Mouse (Mus musculus): Measurements from ENCODE around the gene Hist1h2an. TPM values are rescaled to one million over a fixed set of nuclear protein-coding genes. Genes with fewer than 3 reads are reported as not detected.
A peak's percentile ranks its signal among the peaks of the same experiment; 100 is the strongest.
"Not testable (repeated sequence)": the region's sequence is repeated elsewhere in the genome, so short reads cannot be mapped to it uniquely, and the experiment has no call there.

Hist1h2an gene
- total RNA-seq (2014; rRNA removed; ENCODE audit: low replicate concordance), result 677 and 1,354 TPM in 2 replicates
- 1.8 and 3.3 TPM in 2 replicates for polyA plus RNA-seq (2015; fragmentation: Nextera tagmentation; extraction: Ambion mirVana)

GRCm38 (mm10) chr13:21786899-21787629, at the start of gene Hist1h2an, which contains the start of gene Hist1h2bp:
Gene Hist1h2an (minus strand): TSS chr13:21787218.
Gene Hist1h2bp (plus strand): TSS chr13:21787461.
- not testable (repeated sequence) for H3K27me3 ChIP-seq (ENCODE audit: control insufficient read depth, insufficient read depth, low read length); H3K9me3 ChIP-seq (replicated peaks; ENCODE audit: control insufficient read depth, low read length); H3K36me3 ChIP-seq (replicated peaks; ENCODE audit: control insufficient read depth, insufficient read depth, low read length); H3K9ac ChIP-seq (replicated peaks; ENCODE audit: low read depth, low read length)
- Histone ChIP-seq H3K4me1 (ENCODE audit: control insufficient read depth, insufficient read depth) (peaks cover 34% of the 10 kb centered on the region), H3K4me3 (ENCODE audit: low read depth, low read length) (peak within 1 kb of the TSS; percentile 45), H3K4me2 (ENCODE audit: low read depth, low read length) (peak within 1 kb of the TSS; percentile 50), H3K27ac (ENCODE audit: low read depth) (peak within 1 kb of the TSS; percentile 77)
- DNase-seq (ENCODE audit: low spot score) (peak; percentile 98), ATAC-seq (ENCODE audit: insufficient read depth, low read depth) (peak; percentile 92)
- TF ChIP-seq EP300 (IDR thresholded peaks at IDR 0.05; ENCODE audit: low read depth), result peak; percentile 25; the same call in 1 of the 2 replicates
- WGBS, result 0% methylated on average over 34 of the region's 63 CpGs

- H3K9me3 ChIP-seq (replicated peaks; ENCODE audit: control insufficient read depth, low read length); H3K27me3 ChIP-seq (ENCODE audit: control insufficient read depth, insufficient read depth, low read length): not testable (repeated sequence)
- no CpG with 5 or more reads among the region's 24 CpGs for WGBS
These were observed 46.4 kb upstream of the Hist1h2an start, which contains the start of the genes Hist1h2ap and Hist1h2br for GRCm38 (mm10) chr13:21833461-21833860. Gene Hist1h2ap (minus strand): TSS chr13:21833507. Gene Hist1h2br (plus strand): TSS chr13:21833743.

DNA sequence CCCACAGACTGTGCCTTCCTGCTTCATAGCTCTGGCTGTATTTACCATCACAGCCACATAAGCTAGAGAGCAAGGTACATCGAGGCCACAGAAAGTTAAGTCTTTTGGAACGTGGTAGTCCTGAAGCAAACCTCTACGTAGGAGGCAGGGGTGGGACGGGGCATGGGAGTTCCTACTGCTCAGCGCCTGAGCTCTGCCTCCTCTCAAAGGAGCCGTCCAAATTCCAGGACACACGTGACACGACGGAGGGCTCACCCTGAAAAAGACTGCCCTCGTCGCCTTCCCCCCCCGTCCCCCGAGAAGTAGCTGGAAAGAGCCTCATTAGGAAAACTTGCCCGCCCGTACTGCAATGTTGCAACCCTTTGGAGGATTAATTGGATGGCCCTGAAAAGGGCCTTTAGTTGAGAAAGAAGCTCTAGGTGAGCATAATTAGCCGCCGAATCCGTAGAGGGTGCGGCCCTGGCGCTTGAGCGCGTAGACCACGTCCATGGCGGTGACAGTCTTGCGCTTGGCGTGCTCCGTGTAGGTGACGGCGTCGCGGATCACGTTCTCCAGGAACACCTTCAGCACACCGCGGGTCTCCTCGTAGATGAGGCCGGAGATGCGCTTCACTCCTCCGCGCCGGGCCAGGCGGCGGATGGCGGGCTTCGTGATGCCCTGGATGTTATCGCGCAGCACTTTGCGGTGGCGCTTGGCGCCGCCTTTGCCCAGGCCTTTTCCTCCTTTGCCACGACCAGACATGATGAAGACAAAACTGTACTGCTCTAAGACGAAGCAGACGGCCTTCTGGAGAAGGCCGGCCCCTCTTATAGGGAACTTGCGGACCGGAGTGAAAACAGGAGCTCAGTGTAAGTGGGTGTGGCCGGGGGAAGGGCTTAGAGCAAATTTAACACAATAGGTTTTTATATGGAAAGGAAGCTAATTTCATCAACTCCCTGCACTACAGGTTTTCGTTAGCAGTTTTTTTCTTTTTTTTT, 44.7 kb upstream of the Hist1h2an start, which contains the start of gene Hist1h4n:
Gene Hist1h4n, minus strand, starts transcription at position 779 of the 977 bp plus-strand sequence.
- not testable (repeated sequence) for H3K36me3 ChIP-seq (replicated peaks; ENCODE audit: control insufficient read depth, insufficient read depth, low read length); H3K4me1 ChIP-seq (ENCODE audit: control insufficient read depth, insufficient read depth); H3K9ac ChIP-seq (replicated peaks; ENCODE audit: low read depth, low read length); H3K4me2 ChIP-seq (ENCODE audit: low read depth, low read length); H3K9me3 ChIP-seq (replicated peaks; ENCODE audit: control insufficient read depth, low read length); H3K27me3 ChIP-seq (ENCODE audit: control insufficient read depth, insufficient read depth, low read length); H3K4me3 ChIP-seq (ENCODE audit: low read depth, low read length); DNase-seq (ENCODE audit: low spot score)
- peak; percentile 76 for ATAC-seq (ENCODE audit: insufficient read depth, low read depth)
- peak within 1 kb of the TSS; percentile 57; the same call in 1 of the 2 replicates for H3K27ac ChIP-seq (ENCODE audit: low read depth)
- 1% methylated on average over 19 of the region's 58 CpGs for WGBS

More at GRCm38 (mm10) chr13:21833461-21833860, 46.4 kb upstream of the Hist1h2an start, which contains the start of the genes Hist1h2ap and Hist1h2br:
- DNase-seq (ENCODE audit: low spot score); H3K4me2 ChIP-seq (ENCODE audit: low read depth, low read length); H3K9ac ChIP-seq (replicated peaks; ENCODE audit: low read depth, low read length); H3K27ac ChIP-seq (ENCODE audit: low read depth); H3K4me1 ChIP-seq (ENCODE audit: control insufficient read depth, insufficient read depth); H3K4me3 ChIP-seq (ENCODE audit: low read depth, low read length); H3K36me3 ChIP-seq (replicated peaks; ENCODE audit: control insufficient read depth, insufficient read depth, low read length): not testable (repeated sequence)
- peak; percentile 92 for ATAC-seq (ENCODE audit: insufficient read depth, low read depth)

- no peaks in the 10 kb centered on the region for H3K4me1 ChIP-seq (ENCODE audit: control insufficient read depth, insufficient read depth)
- TF ChIP-seq EP300 (IDR thresholded peaks at IDR 0.05; ENCODE audit: low read depth) (no peak), CTCF (IDR thresholded peaks at IDR 0.05; ENCODE audit: low read depth) (no peak)
- no peak for ATAC-seq (ENCODE audit: insufficient read depth, low read depth)
- no peak overlapping the region for H3K27ac ChIP-seq (ENCODE audit: low read depth)
- no peak overlapping the region for H3K9ac ChIP-seq (replicated peaks; ENCODE audit: low read depth, low read length)
- no peaks in the 10 kb centered on the region for H3K27me3 ChIP-seq (ENCODE audit: control insufficient read depth, insufficient read depth, low read length)
- DNase-seq (ENCODE audit: low spot score), result peak; percentile 2
- no peaks in the 10 kb centered on the region for H3K9me3 ChIP-seq (replicated peaks; ENCODE audit: control insufficient read depth, low read length)
- 92% methylated on average over 10 of the region's 10 CpGs for WGBS
- H3K4me2 ChIP-seq (ENCODE audit: low read depth, low read length), result no peak overlapping the region
- H3K36me3 ChIP-seq (replicated peaks; ENCODE audit: control insufficient read depth, insufficient read depth, low read length), result no peaks in the 10 kb centered on the region
- no peak overlapping the region for H3K4me3 ChIP-seq (ENCODE audit: low read depth, low read length)
These were observed 43.3 kb upstream of the Hist1h2an start for GRCm38 (mm10) chr13:21830344-21830743.

DNA sequence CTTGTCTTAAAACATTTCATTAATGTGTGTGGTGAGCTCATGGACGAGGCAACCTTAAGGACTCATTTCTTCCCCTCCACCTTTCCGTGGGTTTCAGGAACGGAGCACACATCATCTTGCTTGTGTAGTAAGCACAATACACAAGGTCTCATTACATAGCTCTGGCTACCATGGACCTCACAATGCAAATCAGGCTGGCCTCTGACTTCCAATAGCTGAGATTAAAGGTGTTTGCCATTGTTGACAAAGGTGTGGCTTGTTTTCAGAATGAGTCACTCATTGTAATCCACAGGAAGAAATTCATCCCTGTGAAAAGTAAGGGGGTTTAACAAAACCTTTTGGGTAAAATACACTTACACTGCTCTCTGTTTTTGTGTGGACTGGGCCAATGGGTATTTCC, 41.5 kb upstream of the Hist1h2an start:
- no peak overlapping the region for H3K9ac ChIP-seq (replicated peaks; ENCODE audit: low read depth, low read length)
- no peak overlapping the region for H3K27ac ChIP-seq (ENCODE audit: low read depth)
- H3K4me1 ChIP-seq (ENCODE audit: control insufficient read depth, insufficient read depth), result no peaks in the 10 kb centered on the region
- no peak for ATAC-seq (ENCODE audit: insufficient read depth, low read depth)
- H3K4me2 ChIP-seq (ENCODE audit: low read depth, low read length), result no peak overlapping the region
- H3K4me3 ChIP-seq (ENCODE audit: low read depth, low read length), result no peak overlapping the region
- no peaks in the 10 kb centered on the region for H3K27me3 ChIP-seq (ENCODE audit: control insufficient read depth, insufficient read depth, low read length)
- DNase-seq (ENCODE audit: low spot score), result no peak
- WGBS, result 83% methylated on average over 3 of the region's 3 CpGs
- H3K36me3 ChIP-seq (replicated peaks; ENCODE audit: control insufficient read depth, insufficient read depth, low read length), result no peaks in the 10 kb centered on the region
- H3K9me3 ChIP-seq (replicated peaks; ENCODE audit: control insufficient read depth, low read length), result no peaks in the 10 kb centered on the region
- no peak for TF ChIP-seq EP300 (IDR thresholded peaks at IDR 0.05; ENCODE audit: low read depth)
- no peak for TF ChIP-seq CTCF (IDR thresholded peaks at IDR 0.05; ENCODE audit: low read depth)

- not testable (repeated sequence) for DNase-seq (ENCODE audit: low spot score)
These were observed 33.3 kb upstream of the Hist1h2an start for GRCm38 (mm10) chr13:21820082-21820890.

GRCm38 (mm10) chr13:21812092-21812491, 25.1 kb upstream of the Hist1h2an start:
- not testable (repeated sequence) for H3K36me3 ChIP-seq (replicated peaks; ENCODE audit: control insufficient read depth, insufficient read depth, low read length); H3K9ac ChIP-seq (replicated peaks; ENCODE audit: low read depth, low read length); DNase-seq (ENCODE audit: low spot score); H3K9me3 ChIP-seq (replicated peaks; ENCODE audit: control insufficient read depth, low read length); H3K27me3 ChIP-seq (ENCODE audit: control insufficient read depth, insufficient read depth, low read length); H3K4me2 ChIP-seq (ENCODE audit: low read depth, low read length); H3K4me3 ChIP-seq (ENCODE audit: low read depth, low read length); H3K4me1 ChIP-seq (ENCODE audit: control insufficient read depth, insufficient read depth)
- peak; percentile 42 for ATAC-seq (ENCODE audit: insufficient read depth, low read depth)
- 0% methylated on average over 12 of the region's 14 CpGs for WGBS
- H3K27ac ChIP-seq (ENCODE audit: low read depth), result peak overlapping the region; percentile 25; the same call in 1 of the 2 replicates

More at GRCm38 (mm10) chr13:21820082-21820890, 33.3 kb upstream of the Hist1h2an start:
- H3K27me3 ChIP-seq (ENCODE audit: control insufficient read depth, insufficient read depth, low read length); H3K27ac ChIP-seq (ENCODE audit: low read depth); H3K9me3 ChIP-seq (replicated peaks; ENCODE audit: control insufficient read depth, low read length); H3K9ac ChIP-seq (replicated peaks; ENCODE audit: low read depth, low read length); ATAC-seq (ENCODE audit: insufficient read depth, low read depth); H3K4me2 ChIP-seq (ENCODE audit: low read depth, low read length); H3K4me3 ChIP-seq (ENCODE audit: low read depth, low read length); H3K36me3 ChIP-seq (replicated peaks; ENCODE audit: control insufficient read depth, insufficient read depth, low read length); H3K4me1 ChIP-seq (ENCODE audit: control insufficient read depth, insufficient read depth): not testable (repeated sequence)
- 73% methylated on average over 6 of the region's 16 CpGs for WGBS

All from heart, postnatal 0 days (tissue).